Mouse (Mus musculus) spleen, adult 18-20 months (tissue): Measurements from ENCODE around the gene Cd300a.

Experiments used
- DNase-seq, 2 experiments: peaks; one replicate each; pipeline ENCODE4 v3.0.0; 2022; ENCODE audit warnings: mixed read lengths in 2 of 2

Cd300a gene

GRCm38 (mm10) chr11:114889991-114890518, at the start of gene Cd300a:
Cd300a (plus strand) TSS chr11:114890041.
- DNase-seq = peak in 1 of 2 experiments; percentile 32

GRCm38 (mm10) chr11:114843818-114844463, 45.9 kb upstream of the Cd300a start:
- no peak for DNase-seq

GRCm38 (mm10) chr11:114844464-114845220, 45.2 kb upstream of the Cd300a start:
- DNase-seq = no peak

GRCm38 (mm10) chr11:114846336-114846735, 43.5 kb upstream of the Cd300a start:
- DNase-seq = no peak

- DNase-seq = no peak
Observed at GRCm38 (mm10) chr11:114847008-114847407, 42.8 kb upstream of the Cd300a start.

GRCm38 (mm10) chr11:114849572-114849971, 40.3 kb upstream of the Cd300a start:
- DNase-seq = no peak

- DNase-seq = no peak
Observed at GRCm38 (mm10) chr11:114850066-114850451, 39.8 kb upstream of the Cd300a start.

GRCm38 (mm10) chr11:114850452-114851268, 39.2 kb upstream of the Cd300a start, which contains the start of gene Gprc5c:
Gprc5c (plus strand) TSS chr11:114851152.
- no peak for DNase-seq

GRCm38 (mm10) chr11:114851269-114851607, 38.6 kb upstream of the Cd300a start:
- no peak for DNase-seq

- DNase-seq = no peak
Observed at GRCm38 (mm10) chr11:114851608-114852310, 38.1 kb upstream of the Cd300a start.

- DNase-seq = no peak
Observed at GRCm38 (mm10) chr11:114852311-114853173, 37.3 kb upstream of the Cd300a start.

- DNase-seq = no peak
Observed at GRCm38 (mm10) chr11:114853174-114853838, 36.5 kb upstream of the Cd300a start.

GRCm38 (mm10) chr11:114854581-114854980, 35.3 kb upstream of the Cd300a start:
- no peak for DNase-seq

- no peak for DNase-seq
Observed at GRCm38 (mm10) chr11:114856125-114856524, 33.7 kb upstream of the Cd300a start.

- no peak for DNase-seq
Observed at GRCm38 (mm10) chr11:114858641-114859040, 31.2 kb upstream of the Cd300a start.

- DNase-seq = no peak
Observed at GRCm38 (mm10) chr11:114861057-114861456, 28.8 kb upstream of the Cd300a start.

- no peak for DNase-seq
Observed at GRCm38 (mm10) chr11:114862687-114863086, 27.2 kb upstream of the Cd300a start.

- DNase-seq = no peak
Observed at GRCm38 (mm10) chr11:114863918-114864420, 25.9 kb upstream of the Cd300a start.

GRCm38 (mm10) chr11:114865999-114866398, 23.8 kb upstream of the Cd300a start:
- DNase-seq = no peak

GRCm38 (mm10) chr11:114866486-114867360, 23.1 kb upstream of the Cd300a start:
- DNase-seq = no peak
